Mouse (Mus musculus) bone marrow macrophage, adult 2 months (primary cell): ENCODE data around the gene Tigar. TPM values are rescaled to one million over a fixed set of nuclear protein-coding genes. Genes with fewer than 3 reads are reported as not detected.

Experiments
- H3K27ac ChIP-seq: 2 replicates; pipeline ENCODE4 v1.5.1; 2012; ENCODE audit warnings: low read depth, low read length; ENCODE audit not compliant: insufficient read depth
- H3K4me1 ChIP-seq: 2 replicates; pipeline ENCODE4 v1.6.1; 2012; ENCODE audit warnings: low read length; ENCODE audit not compliant: control insufficient read depth, insufficient read depth
- H3K4me3 ChIP-seq: 2 replicates; pipeline ENCODE4 v1.5.1; 2012; ENCODE audit warnings: mild to moderate bottlenecking, low read length, moderate library complexity; ENCODE audit not compliant: insufficient read depth
- CTCF ChIP-seq: IDR thresholded peaks from 2 replicates; pipeline ENCODE4 v1.5.1; 2012; ENCODE audit warnings: low read depth, mild to moderate bottlenecking, low read length, moderate library complexity
- POLR2A ChIP-seq: IDR thresholded peaks from 2 replicates; pipeline ENCODE4 v1.6.1; 2012; ENCODE audit warnings: mild to moderate bottlenecking, low read depth, low read length, borderline replicate concordance
- polyA plus RNA-seq: library from polyadenylated mRNA; stranded (reverse); fragments of >200 nt; gene quantifications from 2 replicates; pipeline ENCODE4 v1.2.4, GENCODE M21; 2012; ENCODE audit not compliant: missing spikeins, insufficient read depth, insufficient read length

Gene Tigar
- 3.4 and 5.3 TPM in 2 replicates for polyA plus RNA-seq

DNA sequence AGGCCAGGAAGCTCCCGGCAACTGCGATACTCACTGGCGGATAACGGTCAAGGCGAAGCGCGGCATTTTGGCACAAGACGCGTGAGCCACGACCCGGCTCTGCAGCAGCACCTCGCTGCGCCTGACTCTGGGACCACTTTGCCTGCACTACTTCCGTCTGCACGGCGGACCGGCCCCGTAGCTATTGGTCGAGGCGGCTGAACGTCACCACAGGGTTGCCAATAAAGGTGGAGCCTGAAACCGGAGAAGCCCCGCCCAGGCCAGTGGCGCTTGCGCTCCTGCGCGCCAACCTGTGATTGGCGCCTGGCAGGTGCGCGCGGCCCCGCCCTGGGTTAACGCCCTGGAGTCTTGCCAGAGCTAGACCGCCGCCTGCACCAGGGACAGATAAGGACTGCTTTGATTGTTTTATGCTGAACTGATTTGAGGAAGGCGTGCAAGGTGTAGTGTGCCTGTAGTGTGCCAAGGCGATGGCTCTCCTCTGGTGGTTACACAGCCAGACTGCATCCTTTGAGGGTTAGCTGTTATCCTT lies at the start of gene Tigar:
Gene Tigar (minus strand): TSS at position 156 of the 529 bp plus-strand sequence.
- H3K4me1 ChIP-seq = peaks cover 19% of the 10 kb centered on the region
- peak within 1 kb of the TSS; percentile 91 for H3K4me3 ChIP-seq
- peak within 1 kb of the TSS; percentile 12; the same call in 1 of the 2 replicates for H3K27ac ChIP-seq
- TF ChIP-seq CTCF (no peak), POLR2A (peak; percentile 49; the same call in 1 of the 2 replicates)

- no peak overlapping the region for H3K4me3 ChIP-seq
- TF ChIP-seq POLR2A (no peak), CTCF (no peak)
- no peak overlapping the region for H3K27ac ChIP-seq
- peaks cover 8% of the 10 kb centered on the region; the same call in 1 of the 2 replicates for H3K4me1 ChIP-seq
Observed at GRCm38 (mm10) chr6:127157321-127157720, 48.0 kb upstream of the Tigar start.

DNA sequence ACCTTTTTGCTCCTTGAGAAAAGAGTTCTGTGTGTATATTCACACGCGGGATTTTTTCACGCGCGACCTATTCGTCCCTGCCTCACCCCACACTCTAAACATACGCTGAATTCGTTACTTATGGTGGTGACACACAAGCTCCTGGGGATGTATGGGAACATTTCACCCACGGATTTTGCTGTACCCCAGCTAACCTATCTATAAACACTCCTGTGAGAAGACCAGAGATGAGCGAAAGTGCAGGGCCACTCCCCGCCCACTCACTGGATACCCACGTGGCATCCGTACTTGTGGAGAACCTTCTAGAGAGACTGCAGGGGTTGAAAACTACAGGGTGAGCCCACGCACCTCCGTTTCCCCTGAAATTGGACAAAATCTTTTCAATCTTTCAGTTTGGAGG lies 46.1 kb upstream of the Tigar start:
- TF ChIP-seq CTCF (no peak), POLR2A (no peak)
- H3K27ac ChIP-seq = no peak overlapping the region
- peaks cover 4% of the 10 kb centered on the region; the same call in 1 of the 2 replicates for H3K4me1 ChIP-seq
- no peak overlapping the region for H3K4me3 ChIP-seq

GRCm38 (mm10) chr6:127154708-127155268 lies 45.4 kb upstream of the Tigar start:
- peaks cover 4% of the 10 kb centered on the region; the same call in 1 of the 2 replicates for H3K4me1 ChIP-seq
- TF ChIP-seq POLR2A (no peak), CTCF (no peak)
- H3K4me3 ChIP-seq = peak overlapping the region; percentile 13; the same call in 1 of the 2 replicates
- H3K27ac ChIP-seq = no peak overlapping the region

DNA sequence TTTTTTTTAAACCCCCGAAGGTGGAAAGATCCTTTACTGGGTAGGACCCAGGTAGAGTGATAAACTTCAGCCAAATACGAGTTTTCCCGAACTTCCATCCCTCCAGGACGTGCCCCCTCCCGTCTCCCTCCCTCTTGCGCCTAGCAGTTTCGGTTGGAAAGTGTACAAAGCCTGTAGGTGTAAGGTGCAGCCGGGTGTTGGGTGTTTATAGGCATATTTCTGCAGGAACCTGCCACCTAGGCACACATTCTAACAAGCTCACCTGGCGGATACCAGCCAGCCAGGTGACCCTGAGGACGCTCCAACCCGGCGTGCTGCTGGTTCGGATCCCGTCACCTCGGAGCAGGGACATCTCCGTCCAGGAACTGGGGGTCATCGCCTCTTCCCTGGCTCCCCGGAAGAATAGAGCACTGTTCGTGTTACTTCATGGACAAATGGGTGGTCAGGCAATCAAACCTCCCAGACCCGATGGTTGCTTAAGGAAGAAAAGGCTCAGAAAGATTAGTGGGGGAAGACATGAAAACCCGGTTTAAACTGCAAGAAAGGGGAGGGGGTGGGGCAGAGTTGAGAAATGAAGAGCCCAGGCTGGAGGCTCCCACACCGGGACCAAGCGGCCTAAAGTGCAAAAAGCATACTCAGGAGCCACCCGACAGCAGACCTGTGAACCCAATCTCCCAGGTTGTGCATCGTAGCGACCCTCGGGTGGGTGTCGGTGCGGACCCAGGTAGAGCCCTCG lies 44.8 kb upstream of the Tigar start:
- no peak for TF ChIP-seq CTCF
- no peak for TF ChIP-seq POLR2A
- Histone ChIP-seq H3K4me1 (peaks cover 4% of the 10 kb centered on the region; the same call in 1 of the 2 replicates), H3K4me3 (peak overlapping the region; percentile 13; the same call in 1 of the 2 replicates), H3K27ac (no peak overlapping the region)

DNA sequence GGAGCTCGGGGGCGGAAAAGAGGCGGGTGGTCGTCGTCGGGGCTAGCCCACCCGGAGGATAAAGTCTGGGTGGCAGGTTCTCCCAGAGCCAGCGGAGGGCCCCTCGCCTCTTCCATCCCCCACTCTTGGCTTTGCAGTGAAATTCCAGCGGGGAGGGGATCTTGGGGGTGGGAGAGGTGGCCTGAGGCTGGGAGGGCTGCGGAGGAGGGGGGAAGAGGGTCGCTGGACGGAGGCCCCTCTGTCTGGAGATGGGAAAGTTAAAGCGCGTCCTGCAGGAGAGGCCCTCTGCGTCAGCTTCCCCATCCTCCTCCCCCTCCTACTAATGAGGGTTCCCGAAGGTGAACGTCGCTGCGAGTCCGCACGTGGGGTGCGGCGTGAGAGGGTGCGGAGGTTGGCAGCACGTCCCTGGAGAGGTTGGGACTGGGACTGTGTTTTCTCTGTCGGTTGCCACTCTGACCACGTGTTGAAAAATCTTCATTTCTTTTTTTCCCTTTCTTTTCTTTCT lies 44.0 kb upstream of the Tigar start:
- TF ChIP-seq POLR2A = no peak
- TF ChIP-seq CTCF = no peak
- peak overlapping the region; percentile 15; the same call in 1 of the 2 replicates for H3K4me3 ChIP-seq
- peaks cover 4% of the 10 kb centered on the region; the same call in 1 of the 2 replicates for H3K4me1 ChIP-seq
- no peak overlapping the region for H3K27ac ChIP-seq

GRCm38 (mm10) chr6:127152106-127152951 lies 43.0 kb upstream of the Tigar start, which contains the start of gene Ccnd2:
Gene Ccnd2, minus strand, starts transcription at chr6:127152193.
- no peak within 1 kb of the TSS for H3K27ac ChIP-seq
- peaks cover 4% of the 10 kb centered on the region; the same call in 1 of the 2 replicates for H3K4me1 ChIP-seq
- TF ChIP-seq POLR2A = no peak
- TF ChIP-seq CTCF = no peak
- no peak within 1 kb of the TSS for H3K4me3 ChIP-seq

GRCm38 (mm10) chr6:127151565-127152105 lies 42.3 kb upstream of the Tigar start:
- Histone ChIP-seq H3K27ac (no peak overlapping the region), H3K4me1 (peaks cover 4% of the 10 kb centered on the region; the same call in 1 of the 2 replicates), H3K4me3 (no peak overlapping the region)
- no peak for TF ChIP-seq POLR2A
- no peak for TF ChIP-seq CTCF
